Mouse (Mus musculus) embryo, embryonic 9.5 days (tissue): ENCODE measurements around the gene Hoxb5.

Source experiments
- DNase-seq: peaks from one replicate; pipeline ENCODE4 v3.0.0-alpha.2; 2017; ENCODE audit errors: extremely low spot score

Hoxb5 gene

DNA sequence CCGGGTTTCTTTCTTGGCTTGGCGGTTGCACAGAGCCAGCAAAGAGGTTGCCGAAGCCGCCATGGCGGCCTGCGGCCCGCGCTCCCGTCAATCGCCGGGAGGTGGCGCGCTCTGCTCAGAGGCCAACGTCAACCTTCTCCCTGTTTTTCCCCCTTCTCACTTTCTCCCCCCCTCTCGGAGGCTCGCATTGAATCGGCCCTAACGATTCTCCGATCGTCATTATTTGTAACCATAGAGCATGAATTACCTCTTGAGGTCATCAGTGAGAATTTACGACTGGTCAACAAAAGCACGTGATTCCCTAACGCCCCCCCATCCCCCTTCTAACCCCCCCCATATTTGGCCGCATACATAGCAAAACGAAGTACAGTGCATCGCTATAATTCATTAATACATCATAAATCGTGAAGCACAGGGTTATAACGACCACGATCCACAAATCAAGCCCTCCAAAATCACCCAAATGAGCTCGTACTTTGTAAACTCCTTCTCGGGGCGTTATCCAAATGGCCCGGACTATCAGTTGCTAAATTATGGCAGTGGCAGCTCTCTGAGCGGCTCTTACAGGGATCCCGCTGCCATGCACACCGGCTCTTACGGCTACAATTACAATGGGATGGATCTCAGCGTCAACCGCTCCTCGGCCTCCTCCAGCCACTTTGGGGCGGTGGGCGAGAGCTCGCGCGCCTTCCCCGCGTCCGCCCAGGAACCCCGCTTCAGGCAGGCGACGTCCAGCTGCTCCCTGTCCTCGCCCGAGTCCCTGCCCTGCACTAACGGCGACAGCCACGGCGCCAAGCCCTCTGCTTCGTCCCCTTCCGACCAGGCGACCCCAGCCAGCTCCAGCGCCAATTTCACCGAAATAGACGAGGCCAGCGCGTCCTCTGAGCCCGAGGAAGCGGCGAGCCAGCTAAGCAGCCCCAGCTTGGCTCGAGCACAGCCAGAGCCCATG, at the start of gene Hoxb5:
TSS of gene Hoxb5 (plus strand) at position 186 of the 949 bp plus-strand sequence.
- peak; percentile 93 for DNase-seq

DNA sequence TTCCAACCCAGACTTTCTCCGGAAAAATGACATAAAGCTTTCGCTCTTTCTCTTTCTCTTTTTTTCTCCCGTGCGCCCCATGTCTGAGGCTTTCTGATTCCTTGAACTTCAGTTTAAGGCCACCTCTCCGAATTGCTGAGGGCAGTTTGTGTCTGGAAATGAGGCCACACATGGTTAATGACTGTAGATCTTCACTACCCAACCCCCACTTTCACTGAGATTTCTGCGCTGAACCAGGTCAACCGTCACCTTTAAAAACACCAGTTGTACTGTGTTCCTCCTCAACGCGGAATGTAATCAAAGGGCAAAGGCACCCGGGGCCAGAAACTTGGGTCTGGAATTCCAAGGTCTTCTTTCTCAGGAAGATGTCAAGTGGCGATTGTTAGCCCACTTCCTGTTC, 48.9 kb upstream of the Hoxb5 start:
- peak; percentile 25 for DNase-seq

DNA sequence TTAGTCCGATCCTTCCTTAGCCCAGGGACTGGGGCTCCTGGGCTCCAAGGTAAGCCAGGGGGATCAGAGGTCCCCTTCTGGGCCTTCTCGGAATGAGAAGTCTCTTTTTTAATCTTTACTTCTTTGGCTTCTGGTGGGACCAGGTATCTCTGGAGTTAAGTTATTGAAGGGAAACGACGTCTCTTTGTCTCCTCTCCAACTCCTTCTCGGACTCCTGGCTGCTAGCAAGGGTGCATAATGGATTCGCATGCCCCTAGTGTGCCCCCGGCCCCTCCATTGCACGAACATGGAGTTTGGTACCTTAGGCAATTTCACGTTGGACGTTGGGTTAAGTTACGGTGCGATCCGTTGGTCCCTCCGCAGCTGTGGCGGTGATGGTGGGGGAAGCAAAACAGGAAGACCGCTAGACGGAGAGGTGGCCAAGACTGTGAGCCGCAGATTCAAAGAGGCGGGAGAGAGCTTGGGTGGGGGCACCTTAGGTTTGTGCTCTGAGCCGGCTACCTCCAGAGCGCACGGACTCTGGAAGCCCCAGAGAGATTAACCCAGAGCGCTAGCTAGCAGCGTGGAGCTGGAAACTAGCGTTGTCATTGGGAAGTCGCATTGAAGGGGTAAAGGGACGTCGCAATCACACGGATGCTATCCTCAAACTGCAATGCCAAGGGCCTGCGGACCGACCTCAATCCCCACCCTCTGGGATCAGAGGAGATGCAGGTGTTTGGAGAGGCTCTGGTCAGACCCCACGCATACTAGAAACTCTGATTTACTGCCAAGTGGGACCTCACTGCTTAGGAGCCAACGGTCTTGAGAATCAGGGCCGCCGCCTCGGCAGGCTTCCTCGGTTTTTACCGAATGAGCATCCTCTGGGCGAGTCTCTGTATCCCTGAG, 47.8 kb upstream of the Hoxb5 start:
- DNase-seq, result peak; percentile 47

DNA sequence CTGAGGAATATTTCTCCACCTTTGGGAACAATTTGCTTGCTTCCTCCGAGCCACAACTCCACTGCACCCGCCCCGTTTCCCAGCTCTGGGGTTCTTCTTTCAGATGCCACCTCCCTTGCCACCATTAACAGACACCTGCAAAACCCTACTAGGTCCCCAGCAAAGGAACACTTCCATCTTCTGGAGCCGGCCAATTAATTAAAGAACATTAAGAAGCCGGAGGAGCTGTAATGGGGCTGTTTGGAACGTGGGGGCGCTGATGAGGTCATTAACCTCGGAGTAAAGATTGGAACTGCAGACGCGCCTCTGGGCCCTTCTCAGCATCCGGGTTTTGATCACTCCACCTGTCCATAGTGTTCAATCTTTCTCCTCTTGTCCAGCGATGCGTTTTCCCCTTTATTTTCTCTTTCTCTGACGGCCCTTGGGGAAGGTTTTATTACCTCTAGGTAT, 47.1 kb upstream of the Hoxb5 start:
- DNase-seq, result peak; percentile 35

DNA sequence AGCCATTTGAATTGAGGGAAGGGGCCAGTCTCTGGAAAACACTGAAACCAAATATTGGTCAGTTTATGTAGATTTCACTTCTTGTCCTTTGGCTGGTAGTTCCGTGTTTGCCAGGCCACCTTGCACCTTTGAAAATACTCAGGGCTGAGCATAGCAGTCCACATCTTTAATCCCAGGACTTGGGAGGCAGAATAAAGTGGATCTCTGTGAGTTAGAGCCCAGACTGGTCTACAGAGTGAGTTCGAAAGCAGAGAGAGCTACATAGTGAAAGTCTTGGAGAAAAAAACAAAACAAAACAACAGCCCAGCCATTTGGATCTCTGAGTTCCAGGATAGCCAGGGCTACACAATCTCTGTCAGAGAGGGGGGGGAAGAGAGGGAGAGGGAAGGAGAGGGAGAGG, 46.0 kb upstream of the Hoxb5 start:
- no peak for DNase-seq

DNA sequence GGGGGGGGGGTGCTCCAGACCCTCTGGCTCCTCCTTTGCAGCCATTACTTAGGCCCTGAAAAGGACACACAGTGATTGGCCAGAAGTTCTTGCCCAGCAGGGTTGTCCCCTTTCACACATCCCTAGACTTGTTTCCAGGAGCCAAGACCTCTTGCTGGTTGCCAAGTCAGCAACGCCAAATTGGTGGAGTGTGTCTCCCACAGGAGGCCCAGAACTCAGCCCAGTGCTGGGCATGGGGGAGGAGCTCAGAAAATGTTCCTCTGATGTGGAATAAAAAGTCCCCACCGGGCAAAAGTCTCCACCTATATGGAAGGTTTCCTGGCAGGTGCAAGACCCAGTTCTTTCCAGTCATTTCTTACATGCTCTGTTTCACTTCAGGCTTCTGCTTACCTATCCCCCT, 44.1 kb upstream of the Hoxb5 start:
- no peak for DNase-seq

DNA sequence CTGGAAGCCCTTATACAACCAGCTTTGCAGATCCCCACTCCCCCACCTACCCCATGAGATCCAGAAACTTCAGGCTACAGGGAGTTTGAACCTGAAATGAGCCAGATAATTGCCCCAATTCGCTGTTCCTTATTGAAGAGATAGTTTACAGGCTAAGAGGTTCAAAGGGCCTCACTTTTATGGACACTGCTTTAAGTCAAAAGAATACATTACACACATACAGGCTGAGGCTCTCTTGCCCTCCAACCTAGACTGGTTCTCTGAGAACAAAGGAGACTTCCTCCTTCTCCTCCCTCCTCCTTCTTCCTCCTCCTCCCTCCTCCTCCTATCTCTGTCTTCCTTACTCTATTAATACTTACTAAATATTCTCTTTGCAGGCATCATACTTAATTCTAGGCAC, 43.6 kb upstream of the Hoxb5 start:
- DNase-seq, result no peak

DNA sequence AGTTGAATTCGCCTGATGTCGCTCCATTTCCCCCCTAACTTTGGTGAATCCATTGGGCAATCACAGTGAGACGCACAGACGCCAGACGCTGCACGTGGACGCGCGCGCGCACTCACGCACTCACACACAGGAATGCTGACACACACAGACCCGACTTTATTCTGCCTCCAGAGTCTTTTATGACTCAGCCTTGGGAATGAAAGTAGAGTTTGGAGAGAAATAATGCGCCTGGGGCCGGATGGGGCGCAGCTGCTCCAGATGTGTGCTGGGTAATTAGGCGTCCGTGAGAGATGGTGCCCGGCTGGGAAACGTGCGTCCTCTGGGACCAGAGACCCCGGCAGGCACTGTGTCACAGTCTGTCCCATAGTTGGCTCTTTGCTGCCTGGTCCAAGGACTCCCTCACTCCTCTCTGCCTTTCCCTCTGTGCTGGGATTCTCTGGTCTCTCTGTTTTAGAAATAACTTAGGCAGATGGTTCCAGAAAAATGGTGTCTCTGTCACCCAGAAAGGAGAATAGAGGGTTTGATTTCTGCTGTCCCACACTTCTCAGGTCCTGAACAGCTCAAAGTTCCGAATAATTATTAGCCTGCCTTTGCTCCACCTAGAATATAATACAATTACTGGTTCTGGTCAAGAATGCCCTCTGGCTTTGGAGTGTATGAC, 42.7 kb upstream of the Hoxb5 start:
- peak; percentile 29 for DNase-seq

DNA sequence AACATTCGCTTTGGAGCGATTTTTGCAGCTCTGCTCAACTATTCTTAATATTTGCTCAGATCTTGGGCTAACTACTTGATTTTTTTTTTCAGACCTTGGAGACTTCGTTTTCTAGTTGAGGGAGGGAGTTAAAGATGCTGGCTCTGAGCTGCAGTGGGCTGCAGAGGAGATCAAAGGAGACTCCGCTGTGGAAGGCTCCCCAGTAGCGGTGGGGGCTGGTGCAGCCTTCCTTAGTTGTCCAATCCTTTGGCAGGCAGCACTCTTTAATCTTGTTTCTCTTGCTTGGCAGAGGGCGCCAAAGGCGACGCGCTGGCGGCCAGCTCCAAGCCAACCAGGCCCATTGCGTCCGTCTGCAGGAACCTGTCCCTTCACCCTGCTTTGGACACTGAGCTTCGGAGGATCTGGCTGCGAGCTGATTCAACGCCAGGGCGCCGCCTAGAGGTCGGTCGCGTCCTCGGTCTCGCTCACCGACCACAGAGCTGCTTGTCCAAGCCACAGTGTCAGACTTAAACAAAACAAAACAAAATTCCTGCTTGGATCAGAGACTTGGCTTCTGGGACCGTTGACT, 41.7 kb upstream of the Hoxb5 start:
- peak; percentile 88 for DNase-seq

DNA sequence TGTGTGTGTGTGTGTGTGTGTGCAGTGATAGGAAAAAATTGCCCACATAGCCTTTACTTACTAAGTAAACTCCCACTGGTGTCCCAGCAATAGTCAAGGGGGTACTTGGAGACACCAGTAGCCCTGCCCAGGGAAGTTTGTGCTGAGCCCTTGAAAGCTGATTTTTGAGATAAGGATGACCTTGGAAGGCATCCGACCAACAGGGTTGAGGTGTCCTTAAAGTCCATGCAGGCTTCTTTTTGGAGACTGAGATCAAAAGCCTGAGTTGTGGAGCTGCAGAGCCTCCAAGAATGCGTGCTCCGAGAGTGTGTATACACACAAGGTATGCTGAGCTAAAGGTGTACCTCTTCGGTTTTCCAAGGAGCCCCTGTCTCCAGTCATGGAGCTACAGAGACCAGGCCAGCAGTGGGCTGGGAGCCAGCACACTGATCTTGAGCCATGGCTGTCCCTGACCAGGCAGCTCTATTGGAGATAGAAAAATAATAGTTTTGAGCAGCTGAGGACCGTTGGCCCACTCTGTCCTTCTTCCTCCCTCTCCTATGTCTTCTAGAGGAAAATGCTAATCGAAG, 40.8 kb upstream of the Hoxb5 start:
- peak; percentile 7 for DNase-seq

DNA sequence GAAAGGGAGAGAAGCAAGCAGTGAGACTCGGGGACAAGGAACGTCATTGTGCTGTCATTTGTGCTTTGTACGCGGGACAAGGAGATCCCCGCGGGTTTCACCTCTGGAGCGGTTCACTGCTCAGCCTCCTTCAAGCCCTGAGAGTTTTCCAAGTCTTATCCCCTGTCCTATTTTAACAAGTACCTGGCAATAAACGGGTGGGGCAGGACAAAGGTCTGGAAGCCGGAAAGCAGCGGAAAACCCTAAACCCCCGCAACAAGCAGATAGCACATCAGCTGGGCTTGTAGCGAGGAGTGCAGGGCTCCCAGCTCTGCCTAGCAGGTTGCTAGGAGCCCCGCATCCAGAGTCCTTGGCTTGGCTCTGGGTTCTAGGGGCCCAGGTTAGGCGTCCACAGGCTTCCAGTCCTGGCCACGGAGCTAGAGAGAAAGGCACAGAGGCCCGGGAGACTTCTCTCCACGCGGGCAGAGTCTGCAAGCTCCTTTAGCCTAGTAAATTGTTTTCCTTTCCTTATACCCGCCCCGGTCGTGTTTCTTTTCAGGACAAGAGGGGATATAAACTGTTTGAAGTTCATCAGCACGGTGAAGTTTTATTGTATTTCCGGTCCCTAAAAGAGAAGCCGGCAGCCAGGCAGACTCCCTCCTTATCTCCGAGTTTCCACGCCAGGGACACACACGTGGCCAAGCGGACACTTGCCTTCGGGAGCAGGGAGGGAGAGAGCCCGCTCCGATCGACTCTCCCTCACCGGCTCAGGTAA, 39.3 kb upstream of the Hoxb5 start:
- DNase-seq, result no peak

DNA sequence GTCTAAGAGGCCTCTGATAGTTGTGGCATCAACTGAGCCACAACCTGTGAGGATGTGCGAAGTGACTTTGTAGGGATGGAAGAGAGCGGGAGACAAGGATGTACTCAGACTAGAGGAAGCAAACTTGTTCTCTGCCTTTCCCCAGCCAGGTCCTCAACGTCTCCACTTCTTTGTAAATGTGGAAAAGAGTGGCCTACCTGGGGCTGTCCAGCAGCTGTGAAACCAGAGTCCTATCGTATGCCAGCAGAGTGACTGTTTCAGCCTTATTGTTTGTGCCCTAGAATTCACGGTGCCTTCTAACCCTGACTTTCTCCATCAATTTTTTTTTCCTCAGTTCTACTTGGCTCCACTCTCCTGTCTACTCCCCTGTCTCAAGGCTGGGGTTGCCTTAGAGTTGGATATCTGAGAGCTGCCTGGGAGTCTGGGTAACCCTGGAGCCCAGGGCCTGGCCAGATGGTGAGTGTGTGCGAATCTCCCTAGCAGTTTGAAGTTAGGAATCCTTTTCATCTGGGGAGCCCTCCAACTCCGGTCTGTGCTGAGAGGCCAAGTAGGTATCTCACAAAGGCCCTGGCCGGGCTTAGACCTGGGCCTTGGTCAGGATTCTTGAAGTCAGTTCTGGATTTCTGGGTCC, 38.6 kb upstream of the Hoxb5 start:
- peak; percentile 47 for DNase-seq

DNA sequence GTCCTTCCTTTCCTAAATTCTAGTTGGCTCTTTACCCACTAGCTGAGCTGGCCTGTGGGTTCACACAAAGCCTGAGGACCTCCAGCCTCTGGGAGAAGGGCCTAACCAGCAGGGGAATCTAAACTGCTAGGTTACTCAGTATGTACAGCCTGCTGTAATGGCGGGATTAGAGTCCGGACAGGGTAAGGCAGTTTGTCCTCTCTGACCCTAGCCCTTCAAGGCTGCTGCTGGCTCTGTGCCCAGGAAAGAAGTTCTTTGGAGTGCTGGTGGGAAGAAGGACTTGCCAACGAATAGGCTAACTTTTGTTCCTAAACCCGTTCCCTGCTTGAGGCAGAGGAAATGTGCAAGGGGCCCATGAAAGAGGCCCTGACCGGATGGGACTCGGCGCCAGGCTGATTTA, 37.2 kb upstream of the Hoxb5 start:
- peak; percentile 45 for DNase-seq

DNA sequence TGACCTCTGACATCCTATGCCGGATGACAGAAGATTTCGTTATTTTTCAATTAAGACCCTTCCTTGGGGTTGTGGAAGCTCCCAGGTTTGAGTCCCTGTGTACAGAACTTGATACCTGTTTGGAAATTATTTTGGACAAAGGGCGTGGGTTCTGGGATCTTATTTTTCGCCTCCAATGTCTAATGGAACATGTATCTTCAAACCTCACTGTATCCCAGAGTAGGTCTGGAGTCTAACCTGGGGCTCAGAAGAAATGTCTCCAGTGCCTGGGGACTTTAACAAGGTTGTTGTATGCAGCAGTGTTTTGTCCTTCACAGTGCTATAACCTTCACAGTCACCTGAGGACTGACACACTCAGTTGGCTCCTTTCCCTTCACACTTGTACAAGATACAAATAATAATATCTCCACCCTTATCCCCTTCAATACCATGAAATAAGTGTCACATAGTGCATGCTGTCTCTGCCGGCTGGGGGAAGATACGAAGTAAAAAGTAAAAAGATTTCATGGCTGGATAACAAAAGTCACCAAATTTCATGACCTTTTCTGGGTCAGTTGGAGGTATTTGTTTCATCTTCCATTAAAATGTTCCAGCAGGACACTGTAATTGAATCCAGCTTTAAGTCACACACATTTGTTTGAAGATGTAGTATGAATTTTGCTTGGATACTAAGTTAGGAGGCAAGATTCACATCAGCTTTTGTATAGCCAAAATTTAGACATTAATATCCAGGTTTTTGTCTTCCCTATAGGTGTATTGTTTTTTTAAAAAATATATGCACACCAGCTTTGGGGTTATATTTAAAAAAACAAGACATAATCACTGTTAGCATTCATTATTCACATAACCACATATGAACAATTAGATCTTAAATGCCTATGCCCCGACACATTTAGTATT, 35.9 kb upstream of the Hoxb5 start:
- DNase-seq, result peak; percentile 51

DNA sequence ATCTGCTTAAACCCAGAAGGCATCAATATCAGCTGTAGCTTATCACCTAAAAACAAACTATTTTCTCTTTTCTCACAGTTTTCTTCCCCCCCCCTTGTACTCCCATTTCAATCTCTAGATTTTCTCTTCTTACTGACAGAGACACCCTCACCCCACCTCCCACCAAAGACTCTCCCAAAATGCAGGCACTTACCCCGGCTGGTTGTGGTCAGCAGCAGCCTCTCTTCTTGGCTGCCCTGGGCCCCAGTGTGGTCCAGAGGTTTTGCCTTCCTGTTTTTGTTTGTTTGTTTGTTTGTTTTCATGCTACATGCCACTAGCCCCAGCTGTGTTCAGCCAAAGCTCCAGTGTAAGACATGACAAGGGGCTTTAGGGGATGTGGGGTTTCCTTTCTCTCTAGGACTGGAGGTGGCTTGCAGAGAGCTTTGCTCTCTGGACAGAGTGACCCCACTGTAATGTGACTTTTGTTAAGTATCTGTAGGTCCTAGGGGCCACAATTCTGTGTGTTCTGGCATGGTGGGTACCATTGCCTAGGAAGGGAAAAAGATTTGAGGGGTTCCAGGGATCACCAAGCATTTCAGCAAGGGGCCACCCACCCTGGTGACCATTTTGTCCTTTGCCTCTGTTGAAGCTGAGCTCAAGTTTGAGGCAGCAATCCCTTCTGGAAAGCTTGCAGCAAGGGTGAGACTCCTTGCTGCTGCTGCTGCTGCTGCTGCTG, 34.9 kb upstream of the Hoxb5 start:
- DNase-seq, result peak; percentile 47

DNA sequence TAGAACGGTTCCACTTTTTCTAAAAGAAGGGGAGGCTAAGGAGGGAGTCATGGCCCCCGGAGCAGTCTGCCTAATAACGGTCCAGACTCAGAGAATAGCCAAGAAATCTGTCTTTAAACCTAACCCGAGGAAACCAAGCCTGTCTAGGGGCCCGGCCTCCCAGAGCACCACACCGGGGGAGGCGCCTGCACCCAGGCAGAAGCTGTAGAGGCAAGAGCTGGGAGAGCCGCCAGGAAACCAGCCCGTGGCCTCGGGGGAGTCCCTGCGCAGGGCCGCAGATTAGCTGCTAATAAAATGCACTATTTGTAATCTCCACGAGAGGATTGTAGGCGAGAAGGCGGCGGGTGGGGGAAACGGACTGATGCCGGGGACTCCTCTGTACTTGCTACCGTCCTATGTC, 33.3 kb upstream of the Hoxb5 start:
- no peak for DNase-seq

DNA sequence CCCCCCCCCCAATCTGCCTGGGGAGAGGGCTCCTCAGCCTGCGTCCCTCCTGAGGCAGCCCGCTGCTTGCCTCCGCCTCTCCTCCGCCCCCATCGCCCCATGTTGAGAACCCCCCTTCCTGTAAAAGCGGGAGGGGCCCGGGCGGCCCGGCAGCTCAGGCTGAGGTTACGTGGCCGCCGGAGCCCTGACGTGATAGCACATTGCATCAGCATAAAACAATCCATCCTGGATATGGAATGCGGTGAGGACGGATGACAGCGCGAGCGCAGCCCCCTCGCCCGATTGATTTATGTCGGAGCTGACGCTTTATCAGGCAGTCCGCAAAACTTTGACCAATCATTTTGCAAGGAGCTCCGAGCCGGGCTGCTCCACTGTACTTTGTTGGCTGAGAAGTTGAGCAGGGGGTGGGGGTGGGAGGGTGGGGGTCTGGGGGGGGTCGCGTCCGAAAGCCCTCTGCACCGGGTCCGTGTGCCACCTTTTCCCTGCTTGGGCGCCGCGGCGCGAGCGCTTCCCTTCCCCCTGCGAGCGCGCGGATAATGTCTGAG, 32.1 kb upstream of the Hoxb5 start, which contains the start of gene Hoxb9:
TSS of gene Hoxb9 (plus strand) at position 462 of the 545 bp plus-strand sequence.
- DNase-seq, result no peak

DNA sequence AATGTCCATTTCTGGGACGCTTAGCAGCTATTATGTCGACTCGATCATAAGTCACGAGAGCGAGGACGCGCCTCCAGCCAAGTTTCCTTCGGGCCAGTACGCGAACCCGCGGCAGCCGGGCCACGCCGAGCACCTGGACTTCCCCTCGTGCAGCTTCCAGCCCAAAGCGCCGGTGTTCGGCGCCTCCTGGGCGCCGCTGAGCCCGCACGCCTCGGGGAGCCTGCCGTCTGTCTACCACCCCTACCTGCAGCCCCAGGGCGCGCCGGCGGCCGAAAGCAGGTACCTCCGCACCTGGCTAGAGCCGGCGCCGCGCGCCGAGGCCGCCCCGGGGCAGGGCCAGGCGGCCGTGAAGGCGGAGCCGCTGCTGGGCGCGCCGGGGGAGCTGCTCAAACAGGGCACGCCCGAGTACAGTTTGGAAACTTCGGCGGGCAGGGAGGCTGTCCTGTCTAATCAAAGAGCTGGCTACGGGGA, 31.6 kb upstream of the Hoxb5 start:
- DNase-seq, result no peak
